Mouse (Mus musculus) embryonic facial prominence, embryonic 10.5 days (tissue): ENCODE measurements around the gene S100pbp. TPM values are rescaled to one million over a fixed set of nuclear protein-coding genes. Genes with fewer than 3 reads are reported as not detected.

Experiments
- DNase-seq: peaks from one replicate; pipeline ENCODE4 v3.0.0-alpha.2; 2017; ENCODE audit warnings: low spot score
- H3K27ac ChIP-seq: fragments of 300-500 bp; sonication (generic); replicated peaks from 2 replicates; pipeline ENCODE4 v1.5.1; 2016; ENCODE audit warnings: mild to moderate bottlenecking
- H3K27me3 ChIP-seq: fragments of 300-500 bp; sonication (generic); replicated peaks from 2 replicates; pipeline ENCODE4 v1.6.1; 2016; ENCODE audit warnings: low read depth, mild to moderate bottlenecking; ENCODE audit not compliant: poor library complexity, severe bottlenecking
- H3K36me3 ChIP-seq: fragments of 300-500 bp; sonication (generic); replicated peaks from 2 replicates; pipeline ENCODE4 v1.6.1; 2016; ENCODE audit warnings: mild to moderate bottlenecking, moderate library complexity
- H3K4me1 ChIP-seq: fragments of 300-500 bp; sonication (generic); 2 replicates; pipeline ENCODE4 v1.6.1; 2016
- H3K4me3 ChIP-seq: fragments of 300-500 bp; sonication (generic); 2 replicates; pipeline ENCODE4 v1.5.1; 2016; ENCODE audit warnings: mild to moderate bottlenecking, moderate library complexity
- H3K9me3 ChIP-seq: fragments of 300-500 bp; sonication (generic); 2 replicates; pipeline ENCODE4 v1.6.1; 2016; ENCODE audit warnings: mild to moderate bottlenecking
- WGBS: fragments of 180-500 bp; shearing (Covaris S2); methylation state at CpG from one replicate; pipeline ENCODE4 v1.1.7; 2016; 5-methylcytosine and 5-hydroxymethylcytosine counted together
- polyA plus RNA-seq: library from polyadenylated mRNA; unstranded; fragments of >200 nt; fragmentation: Nextera tagmentation; extraction: Ambion mirVana; gene quantifications from 2 replicates; pipeline ENCODE4 v1.2.1, GENCODE M21; 2016

The S100pbp gene
- polyA plus RNA-seq, 1 experiment from 2014 or later = 29.8 TPM

DNA sequence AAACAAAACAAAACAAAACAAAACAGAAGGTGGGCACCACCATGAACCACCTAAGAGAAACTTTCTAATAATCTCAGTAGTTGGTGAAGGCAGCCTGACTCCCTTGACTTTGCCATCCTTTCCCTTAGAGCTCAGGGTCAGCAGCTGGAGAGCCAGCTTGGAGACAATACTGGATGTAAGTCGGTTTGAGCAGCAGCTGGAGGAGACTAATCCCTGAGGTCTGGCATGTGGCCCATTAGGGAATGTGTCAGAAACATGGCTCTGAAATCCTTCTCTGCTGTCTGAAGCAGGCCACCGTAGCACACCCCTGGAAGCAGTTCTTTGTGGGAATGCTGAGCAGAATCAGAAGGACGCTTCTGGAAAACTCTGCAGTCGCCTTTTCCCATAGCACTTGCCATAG lies 21.9 kb upstream of the S100pbp start:
- Histone ChIP-seq H3K27me3 (no peaks in the 10 kb centered on the region), H3K27ac (no peak overlapping the region), H3K4me3 (no peak overlapping the region), H3K9me3 (no peaks in the 10 kb centered on the region), H3K4me1 (no peaks in the 10 kb centered on the region), H3K36me3 (peaks cover 97% of the 10 kb centered on the region)
- 91% methylated on average over 4 of the region's 4 CpGs for WGBS
- DNase-seq = no peak

DNA sequence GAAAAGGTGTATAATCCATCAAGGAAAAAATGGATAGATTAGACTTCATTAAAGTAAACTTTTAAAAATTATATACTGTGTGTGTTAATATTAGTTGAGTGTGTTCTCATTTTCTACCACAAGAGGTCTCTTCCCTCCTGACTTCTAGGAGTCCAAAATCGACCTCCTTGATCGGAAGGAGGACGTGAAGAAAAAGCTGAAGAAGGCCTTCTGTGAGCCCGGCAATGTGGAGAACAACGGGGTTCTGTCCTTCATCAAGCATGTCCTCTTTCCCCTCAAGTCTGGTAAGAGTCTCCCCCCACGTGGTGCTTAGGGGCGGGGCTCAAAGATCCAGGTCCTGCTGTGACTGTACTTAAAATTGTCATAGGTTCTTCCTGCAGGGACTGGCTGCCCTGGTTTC lies 20.0 kb upstream of the S100pbp start:
- Histone ChIP-seq H3K27ac (no peak overlapping the region), H3K27me3 (no peaks in the 10 kb centered on the region), H3K4me1 (no peaks in the 10 kb centered on the region), H3K36me3 (peaks cover 97% of the 10 kb centered on the region), H3K4me3 (no peak overlapping the region), H3K9me3 (no peaks in the 10 kb centered on the region)
- DNase-seq = no peak
- WGBS = 64% methylated on average over 7 of the region's 7 CpGs

DNA sequence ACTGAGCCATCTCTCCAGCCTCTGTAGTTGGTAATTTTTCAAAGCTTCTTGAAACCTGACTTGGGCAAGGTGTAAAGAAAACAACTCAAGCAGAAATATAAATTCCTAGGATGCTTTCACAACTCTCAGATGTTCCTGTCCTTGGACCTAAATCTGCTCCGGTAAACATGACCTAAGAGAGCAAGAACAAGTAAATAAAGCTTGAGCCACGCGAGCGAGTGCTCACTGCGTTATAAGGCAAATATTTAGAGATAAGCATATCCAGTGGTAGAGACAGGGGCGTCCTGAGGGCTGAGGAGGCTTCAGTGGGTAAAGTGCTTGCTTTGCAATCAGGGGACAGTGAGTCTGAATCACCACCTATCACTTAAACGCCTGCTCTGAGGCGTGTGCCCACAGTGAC lies 17.3 kb upstream of the S100pbp start:
- no peak for DNase-seq
- no peak overlapping the region for H3K27ac ChIP-seq
- H3K9me3 ChIP-seq = no peaks in the 10 kb centered on the region
- H3K27me3 ChIP-seq = no peaks in the 10 kb centered on the region
- H3K4me3 ChIP-seq = no peak overlapping the region
- peaks cover 97% of the 10 kb centered on the region for H3K36me3 ChIP-seq
- 94% methylated on average over 8 of the region's 8 CpGs for WGBS
- no peaks in the 10 kb centered on the region for H3K4me1 ChIP-seq

DNA sequence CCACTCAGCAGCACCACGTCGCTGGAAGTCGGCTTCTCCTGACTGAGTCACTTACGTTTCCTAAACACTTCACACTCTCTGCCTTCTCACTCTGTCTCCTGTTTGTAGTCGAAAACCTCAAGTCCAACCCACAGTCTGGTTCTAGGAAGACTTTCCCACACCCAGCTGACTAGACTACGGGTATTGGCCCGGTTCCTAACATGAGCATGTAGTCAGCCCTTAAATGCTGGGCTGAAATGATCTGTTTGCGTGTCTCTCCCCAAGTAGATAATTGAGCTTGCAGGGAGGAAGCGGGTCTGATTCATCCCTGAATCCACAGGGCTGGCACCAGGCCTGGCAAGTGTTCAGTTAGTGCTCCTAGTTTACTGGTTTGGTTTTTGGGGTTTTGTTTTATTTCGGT lies 15.1 kb upstream of the S100pbp start:
- no peaks in the 10 kb centered on the region for H3K4me1 ChIP-seq
- H3K27me3 ChIP-seq = no peaks in the 10 kb centered on the region
- no peak overlapping the region for H3K27ac ChIP-seq
- H3K9me3 ChIP-seq = no peaks in the 10 kb centered on the region
- WGBS = 95% methylated on average over 10 of the region's 10 CpGs
- no peak for DNase-seq
- H3K36me3 ChIP-seq = peaks cover 98% of the 10 kb centered on the region
- no peak overlapping the region for H3K4me3 ChIP-seq

DNA sequence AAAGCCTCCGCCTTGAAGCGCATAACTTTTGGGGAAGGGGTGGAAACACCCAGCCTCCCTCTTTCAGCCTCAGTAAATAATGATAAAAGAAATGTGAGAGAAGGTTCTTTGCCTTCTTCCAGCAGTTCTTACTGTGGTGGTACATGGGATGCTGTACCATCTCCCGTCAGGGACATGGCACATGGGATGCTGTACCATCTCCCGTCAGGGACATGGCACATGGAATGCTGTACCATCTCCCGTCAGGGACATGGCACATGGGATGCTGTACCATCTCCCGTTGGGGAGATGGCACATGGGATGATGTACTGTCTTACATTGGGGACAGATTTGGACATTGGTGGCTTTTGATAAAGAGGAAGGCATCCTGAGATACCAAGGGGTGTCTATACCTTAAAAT lies 8.0 kb upstream of the S100pbp start:
- no peak overlapping the region for H3K4me3 ChIP-seq
- H3K36me3 ChIP-seq = peaks cover 92% of the 10 kb centered on the region
- no peaks in the 10 kb centered on the region for H3K9me3 ChIP-seq
- H3K27ac ChIP-seq = no peak overlapping the region
- DNase-seq = no peak
- no peaks in the 10 kb centered on the region for H3K27me3 ChIP-seq
- 97% methylated on average over 6 of the region's 6 CpGs for WGBS
- H3K4me1 ChIP-seq = no peaks in the 10 kb centered on the region

DNA sequence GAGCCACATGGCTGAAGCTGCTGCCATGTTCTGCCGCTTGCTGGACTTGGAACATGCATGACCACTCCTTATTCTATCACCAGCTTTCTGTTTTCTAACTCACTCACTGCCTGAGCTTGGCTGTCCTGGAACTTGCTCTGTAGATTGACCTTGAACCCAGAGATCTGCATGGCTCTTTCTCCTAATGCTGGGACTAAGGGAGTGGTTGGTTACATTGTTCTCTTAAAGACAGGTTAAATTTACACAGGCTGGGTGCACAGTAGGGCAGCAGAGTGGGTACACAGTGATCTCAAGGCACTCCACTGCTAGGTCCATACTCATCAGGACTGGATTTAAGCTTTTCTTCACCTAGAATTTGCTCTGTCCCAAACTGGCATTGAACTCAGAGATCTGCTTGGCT lies 4.8 kb upstream of the S100pbp start:
- Histone ChIP-seq H3K4me1 (peaks cover 19% of the 10 kb centered on the region), H3K27ac (no peak overlapping the region), H3K36me3 (peaks cover 65% of the 10 kb centered on the region), H3K4me3 (no peak overlapping the region), H3K27me3 (no peaks in the 10 kb centered on the region), H3K9me3 (no peaks in the 10 kb centered on the region)
- WGBS = 96% methylated on average over 1 of the region's 1 CpGs
- DNase-seq = no peak

DNA sequence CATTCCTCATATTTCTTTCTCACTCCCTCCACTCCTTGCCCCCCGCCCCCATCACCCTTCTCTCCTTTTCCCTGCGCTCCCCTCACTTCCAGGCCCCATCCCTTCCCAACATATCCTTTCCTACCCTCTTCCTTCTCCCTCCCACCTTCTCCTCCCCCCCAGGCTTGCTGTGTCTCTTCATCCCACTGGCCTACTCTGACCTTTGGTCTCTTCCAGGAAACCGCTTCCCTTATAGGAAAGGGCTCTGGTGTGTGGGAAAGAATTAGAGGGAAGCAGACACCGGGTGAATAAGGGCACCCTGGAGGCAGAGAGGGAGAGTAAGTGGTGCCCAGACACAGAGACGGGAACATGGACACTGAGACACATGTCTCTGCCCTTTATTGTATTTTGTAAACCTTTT lies 2.2 kb upstream of the S100pbp start:
- 57% methylated on average over 5 of the region's 5 CpGs for WGBS
- Histone ChIP-seq H3K27me3 (no peaks in the 10 kb centered on the region), H3K9me3 (no peaks in the 10 kb centered on the region), H3K27ac (no peak overlapping the region), H3K4me1 (peaks cover 30% of the 10 kb centered on the region), H3K4me3 (peak overlapping the region; percentile 98; the same call in 1 of the 2 replicates), H3K36me3 (peaks cover 42% of the 10 kb centered on the region)
- DNase-seq = no peak

DNA sequence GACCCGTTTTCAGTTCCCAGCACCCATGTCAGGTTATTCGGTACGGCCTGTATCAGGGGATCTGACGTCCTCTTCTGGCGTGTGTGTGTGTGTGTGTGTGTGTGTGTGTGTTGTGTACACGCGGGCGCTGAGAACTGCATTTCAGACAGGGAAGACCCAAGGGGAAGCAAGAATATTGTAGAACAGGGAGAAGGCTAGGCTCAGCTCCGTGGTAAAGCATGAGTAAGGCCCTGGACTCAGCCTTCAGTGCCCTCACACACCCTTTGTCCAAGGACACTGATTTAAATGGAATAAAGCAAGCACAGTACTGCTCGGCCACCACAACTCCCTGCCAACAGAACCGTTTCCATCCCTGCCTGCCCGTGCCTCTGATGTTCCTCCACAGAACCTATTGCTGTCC lies 1.0 kb upstream of the S100pbp start:
- H3K27ac ChIP-seq = peak overlapping the region; percentile 89
- peaks cover 30% of the 10 kb centered on the region for H3K4me1 ChIP-seq
- peak overlapping the region; percentile 98 for H3K4me3 ChIP-seq
- DNase-seq = no peak
- H3K9me3 ChIP-seq = no peaks in the 10 kb centered on the region
- 5% methylated on average over 12 of the region's 12 CpGs for WGBS
- peaks cover 30% of the 10 kb centered on the region for H3K36me3 ChIP-seq
- no peaks in the 10 kb centered on the region for H3K27me3 ChIP-seq

DNA sequence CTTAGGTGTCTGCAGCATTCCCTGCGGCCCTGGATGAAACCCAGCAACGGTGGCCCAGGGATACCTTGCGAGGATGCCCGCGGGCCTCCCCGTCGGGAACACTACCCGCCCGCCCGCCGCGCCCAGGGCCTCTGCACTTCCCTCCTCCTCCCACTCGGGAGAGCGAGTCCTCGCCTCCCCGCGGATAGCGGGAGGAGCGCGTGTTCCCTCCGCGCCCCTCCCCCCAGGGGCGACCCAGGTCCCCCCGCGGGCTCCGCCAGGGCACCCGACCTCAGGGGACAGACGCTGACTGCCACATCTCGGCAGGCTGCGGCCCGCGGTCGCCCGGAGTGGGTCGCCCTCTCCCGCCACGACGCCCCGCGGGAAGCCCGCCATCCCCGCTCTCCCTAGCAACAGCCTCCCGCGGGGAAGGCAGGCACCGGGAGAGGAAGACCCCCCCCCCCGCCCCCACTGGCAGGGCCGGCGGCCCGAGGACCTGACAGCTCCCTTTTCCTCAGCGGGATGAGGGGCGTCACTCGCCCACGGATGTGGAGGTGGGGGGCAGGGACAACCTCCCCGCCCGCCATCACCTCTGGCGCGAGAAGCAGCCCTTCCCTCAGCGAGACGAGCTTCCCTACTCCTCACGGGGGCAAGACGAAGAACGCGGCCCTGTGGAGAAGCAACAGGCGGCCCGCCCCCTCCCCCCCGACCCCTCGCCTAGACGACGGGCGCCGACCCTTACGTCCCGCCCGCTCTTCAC lies 555 bp downstream of the S100pbp start:
- Histone ChIP-seq H3K27me3 (no peaks in the 10 kb centered on the region), H3K36me3 (peaks cover 21% of the 10 kb centered on the region), H3K4me1 (peaks cover 30% of the 10 kb centered on the region), H3K9me3 (no peaks in the 10 kb centered on the region), H3K27ac (peak overlapping the region; percentile 97), H3K4me3 (peak overlapping the region; percentile 98)
- under 1% methylated on average over 74 of the region's 74 CpGs for WGBS
- DNase-seq = peak; percentile 74

DNA sequence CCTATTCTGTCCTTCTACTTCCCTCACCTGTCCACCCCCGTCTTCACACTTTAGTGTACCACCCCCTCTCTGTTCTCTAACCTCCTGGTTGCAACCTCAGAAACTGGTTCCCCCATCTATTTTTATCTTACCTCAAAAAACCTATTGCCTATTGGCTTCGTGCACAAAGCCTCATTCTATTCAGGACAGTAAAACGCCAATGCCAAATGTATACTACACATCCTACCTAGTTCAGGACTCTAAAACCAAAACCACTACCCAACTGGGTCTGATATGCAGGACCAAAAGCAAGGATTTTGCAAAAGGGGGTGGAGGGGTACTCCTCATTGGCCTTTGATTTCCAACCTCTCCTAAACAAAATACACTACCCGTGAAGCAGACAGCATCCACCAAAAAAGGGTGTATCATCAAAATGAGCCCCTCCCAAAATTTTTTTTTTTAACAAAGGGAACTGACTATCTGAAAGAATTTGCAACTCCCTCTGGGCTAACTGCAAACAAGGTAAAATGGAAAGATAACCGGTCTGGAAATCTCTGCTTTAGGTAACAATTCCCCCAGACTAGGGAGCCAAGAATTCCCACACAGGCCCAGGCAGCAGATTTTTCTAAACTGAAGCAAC lies 1.4 kb downstream of the S100pbp start:
- 45% methylated on average over 5 of the region's 5 CpGs for WGBS
- DNase-seq = no peak
- no peaks in the 10 kb centered on the region for H3K27me3 ChIP-seq
- peaks cover 30% of the 10 kb centered on the region for H3K4me1 ChIP-seq
- peak overlapping the region; percentile 98 for H3K4me3 ChIP-seq
- H3K36me3 ChIP-seq = peaks cover 19% of the 10 kb centered on the region
- H3K9me3 ChIP-seq = no peaks in the 10 kb centered on the region
- H3K27ac ChIP-seq = peak overlapping the region; percentile 97

DNA sequence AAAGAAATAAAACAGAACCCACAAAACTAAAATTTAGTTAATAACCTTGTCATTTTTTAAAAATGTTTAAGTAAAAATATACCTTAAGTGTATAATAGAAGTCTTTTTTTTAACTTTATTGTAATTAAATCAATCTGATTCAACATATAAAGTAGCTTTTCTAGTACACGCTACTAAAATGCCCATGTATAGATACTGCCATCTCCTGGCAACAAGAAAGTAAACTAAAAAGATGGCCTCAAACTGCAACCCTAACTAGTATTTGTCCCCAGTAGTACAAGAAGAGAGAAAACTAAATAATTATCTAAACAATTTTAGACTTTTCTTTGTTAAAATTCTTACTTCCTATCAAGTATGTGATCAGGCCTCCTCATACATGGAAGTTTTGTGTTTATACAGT lies 10.0 kb downstream of the S100pbp start:
- 79% methylated on average over 1 of the region's 1 CpGs for WGBS
- DNase-seq = no peak
- H3K36me3 ChIP-seq = peaks cover 88% of the 10 kb centered on the region

DNA sequence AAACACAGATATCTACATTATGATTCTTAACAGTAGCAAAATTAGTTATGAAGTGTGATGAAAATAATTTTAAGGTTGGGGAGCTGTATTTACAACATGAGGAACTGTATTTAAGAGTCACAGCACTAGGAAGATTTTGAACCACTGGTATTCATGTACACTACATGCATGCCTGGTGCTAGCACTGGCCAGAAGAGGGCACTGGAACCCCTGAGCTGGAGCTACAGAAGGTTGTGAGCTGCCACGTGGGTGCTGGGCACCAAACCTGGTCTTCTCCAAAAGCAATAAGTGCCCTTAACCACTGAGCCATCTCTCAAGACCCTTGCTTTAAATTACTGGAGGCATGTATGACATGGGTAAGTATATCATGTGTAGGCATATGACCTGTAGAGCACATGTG lies 17.0 kb downstream of the S100pbp start:
- Histone ChIP-seq H3K4me3 (no peak overlapping the region), H3K36me3 (peaks cover 96% of the 10 kb centered on the region), H3K27me3 (no peaks in the 10 kb centered on the region), H3K4me1 (no peaks in the 10 kb centered on the region), H3K9me3 (no peaks in the 10 kb centered on the region), H3K27ac (no peak overlapping the region)
- no peak for DNase-seq
- WGBS = 72% methylated on average over 1 of the region's 1 CpGs

More for the DNA sequence above, 10.0 kb downstream of the S100pbp start:
- Histone ChIP-seq H3K27me3 (no peaks in the 10 kb centered on the region), H3K4me1 (no peaks in the 10 kb centered on the region), H3K4me3 (no peak overlapping the region), H3K27ac (no peak overlapping the region), H3K9me3 (no peaks in the 10 kb centered on the region)

DNA sequence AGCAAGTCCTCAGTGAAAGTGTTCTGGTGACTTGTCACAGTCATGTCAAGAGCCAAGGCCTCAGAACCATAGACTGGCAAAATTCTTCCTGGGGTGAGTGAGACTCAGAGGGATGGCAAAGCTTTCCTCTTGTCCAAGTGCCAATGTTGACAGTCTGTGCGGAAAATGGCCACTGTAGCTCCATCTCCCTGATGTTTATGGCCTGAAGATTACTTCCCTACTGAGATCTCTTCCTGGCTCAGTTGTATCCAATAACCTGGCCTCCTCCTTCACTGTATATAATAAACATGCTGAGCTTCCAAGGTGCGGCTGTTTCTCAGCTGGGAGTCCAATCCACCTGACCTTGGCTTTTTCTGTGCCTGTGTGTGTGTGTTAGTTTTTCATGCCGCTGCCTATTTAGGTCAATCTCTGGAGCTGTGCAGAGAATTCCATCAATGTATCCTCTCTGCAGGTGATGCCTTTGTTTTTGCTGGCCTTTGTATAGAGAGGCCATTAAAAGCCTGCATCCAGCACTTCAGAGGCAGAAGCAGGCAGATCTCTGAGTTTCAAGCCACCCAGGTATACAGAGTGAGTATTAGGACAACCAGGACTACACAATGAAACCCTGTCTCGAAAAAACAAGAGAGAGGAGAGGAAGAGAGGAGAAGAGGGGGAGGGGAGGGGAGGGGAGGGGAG lies 27.8 kb downstream of the S100pbp start:
- WGBS = 88% methylated on average over 4 of the region's 4 CpGs
- Histone ChIP-seq H3K27ac (no peak overlapping the region), H3K4me1 (no peaks in the 10 kb centered on the region), H3K36me3 (peaks cover 96% of the 10 kb centered on the region), H3K9me3 (no peaks in the 10 kb centered on the region), H3K27me3 (no peaks in the 10 kb centered on the region), H3K4me3 (no peak overlapping the region)
- DNase-seq = no peak
